In genomic region chr3:107863471-107863870, GRCm38 (mm10) we compare ENCODE assay signal across 22 mouse cellular contexts. TPM values are rescaled to one million over a fixed set of nuclear protein-coding genes. Genes with fewer than 3 reads are reported as not detected.
DNase-seq lines count a peak whose midpoint lies in the region; ATAC-seq lines count a peak whose summit lies in the region.
"Had no signal": no experiment of that assay in that cellular context is flagged by ENCODE, and none has a peak within 500 bp of the region (broad histone marks: within the 10 kb centered on the region; RNA-seq: fewer than 3 reads in every experiment).

No protein-coding gene starts in this region.

- WGBS in forebrain, embryonic 15.5 days: 85% methylated on average over 5 of the region's 5 CpGs
- WGBS in forebrain, embryonic 12.5 days: 86% methylated on average over 5 of the region's 5 CpGs
- 76% methylated on average over 5 of the region's 5 CpGs for WGBS in hindbrain, embryonic 16.5 days
- WGBS in hindbrain, embryonic 11.5 days: 80% methylated on average over 5 of the region's 5 CpGs
- 74% methylated on average over 5 of the region's 5 CpGs for WGBS in neural tube, embryonic 15.5 days

- H3K4me2 ChIP-seq in forebrain, embryonic 15.5 days (replicated peaks): no peak overlapping the region
- H3K4me2 ChIP-seq in forebrain, embryonic 12.5 days: no peak overlapping the region
- no peak overlapping the region for H3K4me2 ChIP-seq in hindbrain, embryonic 16.5 days (ENCODE audit: low read length)
- no peak overlapping the region for H3K4me2 ChIP-seq in hindbrain, embryonic 11.5 days (replicated peaks; ENCODE audit: low read depth, low read length)
- no peak overlapping the region for H3K4me2 ChIP-seq in neural tube, embryonic 15.5 days
- H3K4me2 ChIP-seq: limb, embryonic 15.5 days; lung, embryonic 14.5 days; neural tube, embryonic 12.5 days had no signal

- H3K4me1 ChIP-seq in forebrain, embryonic 15.5 days: peaks cover under 1% of the 10 kb centered on the region; the same call in 1 of the 2 replicates
- H3K4me1 ChIP-seq in forebrain, embryonic 12.5 days: peaks cover under 1% of the 10 kb centered on the region; the same call in 1 of the 2 replicates
- peaks cover 4% of the 10 kb centered on the region; the same call in 1 of the 2 replicates for H3K4me1 ChIP-seq in hindbrain, embryonic 16.5 days (ENCODE audit: control insufficient read depth, insufficient read depth, low read depth, low read length)
- H3K4me1 ChIP-seq in hindbrain, embryonic 11.5 days (replicated peaks; ENCODE audit: control insufficient read depth, insufficient read depth, low read length): no peaks in the 10 kb centered on the region
- peaks cover 10% of the 10 kb centered on the region for H3K4me1 ChIP-seq in neural tube, embryonic 15.5 days
- H3K4me1 ChIP-seq: neural tube, embryonic 12.5 days had no signal

- no peak overlapping the region for H3K4me3 ChIP-seq in forebrain, embryonic 15.5 days
- H3K4me3 ChIP-seq in forebrain, embryonic 12.5 days (replicated peaks): no peak overlapping the region
- H3K4me3 ChIP-seq in hindbrain, embryonic 16.5 days (ENCODE audit: low read length): no peak overlapping the region
- no peak overlapping the region for H3K4me3 ChIP-seq in hindbrain, embryonic 11.5 days (ENCODE audit: low read depth, low read length)
- no peak overlapping the region for H3K4me3 ChIP-seq in neural tube, embryonic 15.5 days (replicated peaks)
- H3K4me3 ChIP-seq: limb, embryonic 15.5 days; neural tube, embryonic 12.5 days had no signal

- H3K27ac ChIP-seq in forebrain, embryonic 15.5 days (replicated peaks): peak overlapping the region; percentile 39
- H3K27ac ChIP-seq in forebrain, embryonic 12.5 days: no peak overlapping the region
- no peak overlapping the region for H3K27ac ChIP-seq in hindbrain, embryonic 16.5 days (ENCODE audit: low read depth, low read length)
- no peak overlapping the region for H3K27ac ChIP-seq in hindbrain, embryonic 11.5 days (ENCODE audit: low read depth, low read length)
- H3K27ac ChIP-seq in neural tube, embryonic 15.5 days (replicated peaks): 0 out of 2 replicates have a peak overlapping the region, but pooled peaks have one; percentile 24
- H3K27ac ChIP-seq: kidney, postnatal 0 days; limb, embryonic 15.5 days; liver, embryonic 14.5 days; neural tube, embryonic 12.5 days had no signal

- H3K36me3 ChIP-seq in forebrain, embryonic 15.5 days: no peaks in the 10 kb centered on the region
- no peaks in the 10 kb centered on the region for H3K36me3 ChIP-seq in forebrain, embryonic 12.5 days (replicated peaks)
- H3K36me3 ChIP-seq in hindbrain, embryonic 16.5 days (ENCODE audit: control insufficient read depth, insufficient read depth, low read length): no peaks in the 10 kb centered on the region
- H3K36me3 ChIP-seq in hindbrain, embryonic 11.5 days (ENCODE audit: control insufficient read depth, insufficient read depth, low read length): no peaks in the 10 kb centered on the region
- no peaks in the 10 kb centered on the region for H3K36me3 ChIP-seq in neural tube, embryonic 15.5 days
- H3K36me3 ChIP-seq: limb, embryonic 15.5 days; neural tube, embryonic 12.5 days had no signal

- ATAC-seq in forebrain, embryonic 15.5 days (replicated peaks): no peak
- no peak for ATAC-seq in forebrain, embryonic 12.5 days (ENCODE audit: low FRiP score)
- ATAC-seq in hindbrain, embryonic 16.5 days: 0 out of 2 replicates have a peak, but pooled peaks have one; percentile 5
- ATAC-seq in hindbrain, embryonic 11.5 days (ENCODE audit: low FRiP score): no peak
- ATAC-seq in neural tube, embryonic 15.5 days (ENCODE audit: low FRiP score): peak; percentile 12; the same call in 1 of the 2 replicates
- ATAC-seq in monocyte, adult 5-6 weeks (replicated peaks; ENCODE audit: insufficient number of reproducible peaks, low FRiP score, low TSS enrichment, poor library complexity, severe bottlenecking): no peak

- DNase-seq in hindbrain, embryonic 11.5 days (ENCODE audit: low spot score): no peak
- DNase-seq in neural tube, embryonic 10.5 days (ENCODE audit: extremely low spot score, low spot score): no peak
- no peak for DNase-seq in embryo, embryonic 11 days

- no peaks in the 10 kb centered on the region for H3K27me3 ChIP-seq in forebrain, embryonic 15.5 days
- H3K27me3 ChIP-seq in forebrain, embryonic 12.5 days: 0 out of 2 replicates have a peak, but pooled peaks cover 3% of the 10 kb centered on the region
- no peaks in the 10 kb centered on the region for H3K27me3 ChIP-seq in hindbrain, embryonic 16.5 days (replicated peaks; ENCODE audit: control insufficient read depth, insufficient read depth, low read length)
- H3K27me3 ChIP-seq in hindbrain, embryonic 11.5 days (ENCODE audit: control insufficient read depth, insufficient read depth, low read length): no peaks in the 10 kb centered on the region
- no peaks in the 10 kb centered on the region for H3K27me3 ChIP-seq in neural tube, embryonic 15.5 days (replicated peaks)
- H3K27me3 ChIP-seq: limb, embryonic 15.5 days; neural tube, embryonic 12.5 days had no signal

- H3K9me3 ChIP-seq in forebrain, embryonic 15.5 days: no peaks in the 10 kb centered on the region
- H3K9me3 ChIP-seq in forebrain, embryonic 12.5 days: no peaks in the 10 kb centered on the region
- no peaks in the 10 kb centered on the region for H3K9me3 ChIP-seq in hindbrain, embryonic 16.5 days (ENCODE audit: control insufficient read depth, low read length)
- H3K9me3 ChIP-seq in hindbrain, embryonic 11.5 days (ENCODE audit: control insufficient read depth, low read length): no peaks in the 10 kb centered on the region
- no peaks in the 10 kb centered on the region for H3K9me3 ChIP-seq in neural tube, embryonic 15.5 days (replicated peaks)
- H3K9me3 ChIP-seq: limb, embryonic 15.5 days; neural tube, embryonic 12.5 days had no signal

- no peak overlapping the region for H3K9ac ChIP-seq in forebrain, embryonic 15.5 days (replicated peaks)
- H3K9ac ChIP-seq in forebrain, embryonic 12.5 days: no peak overlapping the region
- H3K9ac ChIP-seq in hindbrain, embryonic 16.5 days (ENCODE audit: low read depth, low read length): no peak overlapping the region
- H3K9ac ChIP-seq in hindbrain, embryonic 11.5 days (ENCODE audit: low read depth, low read length): no peak overlapping the region
- H3K9ac ChIP-seq in neural tube, embryonic 15.5 days (replicated peaks): no peak overlapping the region
- H3K9ac ChIP-seq: limb, embryonic 15.5 days; liver, embryonic 14.5 days; lung, embryonic 14.5 days; neural tube, embryonic 12.5 days had no signal

RNA-seq across cellular contexts. Expression of gene Eps8l3, which starts 13.6 kb away (rescaled TPM):
- not detected in 2 replicates for polyA plus RNA-seq in forebrain, embryonic 15.5 days (2015; fragmentation: Nextera tagmentation; extraction: Ambion mirVana)
- polyA plus RNA-seq in forebrain, embryonic 12.5 days (2016; fragmentation: Nextera tagmentation; extraction: Ambion mirVana): not detected in 2 replicates
- not detected in 2 replicates for polyA plus RNA-seq in hindbrain, embryonic 16.5 days (2015; fragmentation: Nextera tagmentation; extraction: Ambion mirVana)
- not detected in 2 replicates for polyA plus RNA-seq in hindbrain, embryonic 11.5 days (2014; fragmentation: Nextera tagmentation; extraction: Ambion mirVana)
- 6.3 TPM in 1 of 2 replicates, not detected in the other for polyA plus RNA-seq in neural tube, embryonic 15.5 days (2015; fragmentation: Nextera tagmentation; extraction: Ambion mirVana)
- total RNA-seq in monocyte, adult 5-6 weeks (2017): not detected in 3 replicates
- total RNA-seq: adrenal gland, postnatal 14 days; gastrocnemius, postnatal 36 days; heart, adult 8-10 months; heart, postnatal 25 days; layer of hippocampus, postnatal 36 days; left cerebral cortex, postnatal 25 days; megakaryocyte, adult 5-6 weeks had no signal
- polyA plus RNA-seq: CD4-positive, CD25-positive, alpha-beta regulatory T cell, adult 4 months; heart, embryonic 14.5 days; limb, embryonic 15.5 days; lung, embryonic 14.5 days; neural tube, embryonic 12.5 days had no signal

RNA-seq across cellular contexts. Expression of gene Gstm5, which starts 32.1 kb away (rescaled TPM):
- polyA plus RNA-seq in forebrain, embryonic 15.5 days (2015; fragmentation: Nextera tagmentation; extraction: Ambion mirVana): 175 and 184 TPM in 2 replicates
- polyA plus RNA-seq in forebrain, embryonic 12.5 days (2016; fragmentation: Nextera tagmentation; extraction: Ambion mirVana): 225 and 230 TPM in 2 replicates
- polyA plus RNA-seq in hindbrain, embryonic 16.5 days (2015; fragmentation: Nextera tagmentation; extraction: Ambion mirVana): 270 and 292 TPM in 2 replicates
- 236 and 261 TPM in 2 replicates for polyA plus RNA-seq in hindbrain, embryonic 11.5 days (2014; fragmentation: Nextera tagmentation; extraction: Ambion mirVana)
- polyA plus RNA-seq in neural tube, embryonic 15.5 days (2015; fragmentation: Nextera tagmentation; extraction: Ambion mirVana): 222 and 263 TPM in 2 replicates
- 5.0 to 6.9 TPM in 2 of 3 replicates, not detected in the other for total RNA-seq in monocyte, adult 5-6 weeks (2017)

Comparison
In these comparisons a context has a peak if more than half of its experiments do, and no peak if none do; other contexts are left out.
1. ATAC-seq: peak in hindbrain, embryonic 16.5 days (single experiment) and neural tube, embryonic 15.5 days (single experiment); none in forebrain, embryonic 15.5 days (single experiment), forebrain, embryonic 12.5 days (single experiment), hindbrain, embryonic 11.5 days (single experiment) and monocyte, adult 5-6 weeks (single experiment).
2. H3K27ac ChIP-seq: peak in forebrain, embryonic 15.5 days (single experiment) and neural tube, embryonic 15.5 days (single experiment); none in forebrain, embryonic 12.5 days (single experiment), hindbrain, embryonic 16.5 days (single experiment) and hindbrain, embryonic 11.5 days (single experiment).